Mouse (Mus musculus): ENCODE measurements around the gene Cmtm7. TPM values are rescaled to one million over a fixed set of nuclear protein-coding genes. Genes with fewer than 3 reads are reported as not detected.
"Not testable (repeated sequence)": the region's sequence is repeated elsewhere in the genome, so short reads cannot be mapped to it uniquely, and the experiment has no call there.

The Cmtm7 gene
- polyA plus RNA-seq, 1 experiment from 2014 or later: 37.0 TPM

DNA sequence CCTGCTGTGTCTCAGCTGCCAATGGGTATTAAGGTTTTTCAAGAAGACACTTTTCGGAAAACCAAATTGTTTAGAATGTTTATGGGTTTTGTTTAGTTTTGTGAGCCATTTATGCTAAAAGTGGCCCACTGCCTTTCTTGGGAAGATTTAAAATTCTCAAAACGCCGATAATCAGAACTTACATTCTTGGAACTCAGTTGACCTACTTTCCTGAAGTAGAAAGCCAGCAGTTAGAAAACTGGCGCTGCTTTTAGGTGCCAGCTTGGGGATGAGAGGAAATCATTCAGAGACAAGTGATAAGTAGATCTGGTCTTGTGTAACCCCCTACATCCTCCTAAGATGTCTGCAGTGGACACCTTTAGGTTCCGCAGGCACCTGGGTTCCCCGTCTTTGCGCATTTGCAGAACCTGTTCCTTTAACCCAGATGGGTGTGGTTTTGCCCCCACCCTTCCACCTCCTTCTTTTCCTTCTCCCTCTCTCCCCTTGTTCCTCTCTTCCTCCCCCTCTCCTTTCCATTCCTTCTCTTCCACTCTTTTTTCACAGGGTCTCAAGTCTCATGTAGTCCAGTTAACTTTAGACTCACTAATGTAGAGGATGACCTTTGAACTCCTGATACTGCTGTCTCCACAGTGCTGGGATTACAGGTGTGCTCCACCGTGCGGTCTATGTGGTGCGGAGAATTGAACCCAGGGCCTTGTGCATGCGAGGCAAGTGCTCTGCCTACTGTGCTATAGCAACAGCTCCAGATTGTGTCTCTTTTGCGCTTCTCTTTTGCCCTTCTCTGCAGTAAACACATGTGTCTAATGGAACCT is 49.6 kb downstream of the Cmtm7 start:
- Histone ChIP-seq H3K9me3 (no peaks in the 10 kb centered on the region), H3K27ac (no peak overlapping the region), H3K27me3 (replicated peaks) (no peaks in the 10 kb centered on the region), H3K4me1 (peaks cover 15% of the 10 kb centered on the region), H3K36me3 (no peaks in the 10 kb centered on the region), H3K4me2 (replicated peaks) (peak overlapping the region; percentile 75), H3K4me3 (peak overlapping the region; percentile 82), H3K9ac (peak overlapping the region; percentile 87)
- no peak for ATAC-seq (ENCODE audit: low FRiP score, low read depth)
- WGBS: 75% methylated on average over 12 of the region's 12 CpGs

DNA sequence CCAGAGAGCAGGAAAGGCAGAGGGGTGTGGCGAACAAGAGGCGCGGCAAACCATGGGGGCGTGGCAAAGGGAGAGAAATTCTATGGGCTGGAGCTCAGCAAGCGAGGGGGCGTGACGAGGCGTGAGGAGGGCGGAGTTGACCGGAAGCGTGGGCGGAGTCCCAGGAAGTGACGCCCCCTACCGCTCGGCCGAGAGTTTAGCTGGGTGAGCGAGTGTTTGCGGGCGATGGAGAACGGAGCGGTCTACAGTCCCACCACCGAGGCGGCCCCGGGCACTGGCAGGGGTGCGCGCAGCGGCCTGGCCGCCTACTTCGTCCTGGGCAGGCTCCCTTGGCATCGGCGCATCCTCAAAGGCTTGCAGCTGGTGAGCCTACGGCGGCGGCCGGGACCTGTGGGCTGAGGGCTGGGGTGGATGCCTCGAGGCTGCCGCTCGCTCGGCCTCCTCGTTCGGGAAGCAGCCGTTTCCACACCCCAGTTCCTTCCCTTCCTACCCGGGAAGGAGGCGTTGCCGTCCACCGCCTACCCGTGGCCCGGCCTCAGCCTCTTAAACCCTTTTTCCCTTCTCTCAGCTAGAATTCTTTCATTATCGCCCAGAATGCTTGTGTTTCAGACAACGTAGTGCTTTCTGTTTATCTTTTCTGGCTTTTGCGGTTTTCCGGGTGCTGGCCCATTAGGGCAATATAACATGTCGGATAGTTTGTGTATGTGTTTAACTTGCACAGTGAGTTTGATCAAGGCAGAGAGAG is 50.5 kb downstream of the Cmtm7 start, which contains the start of gene Cmtm6:
Gene Cmtm6, plus strand, starts transcription at position 106 of the 745 bp plus-strand sequence.
- peaks cover 15% of the 10 kb centered on the region for H3K4me1 ChIP-seq
- H3K9me3 ChIP-seq: no peaks in the 10 kb centered on the region
- peak within 1 kb of the TSS; percentile 75 for H3K4me2 ChIP-seq (replicated peaks)
- H3K27ac ChIP-seq: 0 out of 2 replicates have a peak within 1 kb of the TSS, but pooled peaks have one; percentile 46
- ATAC-seq (ENCODE audit: low FRiP score, low read depth): peak; percentile 93
- peak within 1 kb of the TSS; percentile 87 for H3K9ac ChIP-seq
- H3K27me3 ChIP-seq (replicated peaks): no peaks in the 10 kb centered on the region
- H3K4me3 ChIP-seq: peak within 1 kb of the TSS; percentile 82
- no peaks in the 10 kb centered on the region for H3K36me3 ChIP-seq
- under 1% methylated on average over 53 of the region's 53 CpGs for WGBS

DNA sequence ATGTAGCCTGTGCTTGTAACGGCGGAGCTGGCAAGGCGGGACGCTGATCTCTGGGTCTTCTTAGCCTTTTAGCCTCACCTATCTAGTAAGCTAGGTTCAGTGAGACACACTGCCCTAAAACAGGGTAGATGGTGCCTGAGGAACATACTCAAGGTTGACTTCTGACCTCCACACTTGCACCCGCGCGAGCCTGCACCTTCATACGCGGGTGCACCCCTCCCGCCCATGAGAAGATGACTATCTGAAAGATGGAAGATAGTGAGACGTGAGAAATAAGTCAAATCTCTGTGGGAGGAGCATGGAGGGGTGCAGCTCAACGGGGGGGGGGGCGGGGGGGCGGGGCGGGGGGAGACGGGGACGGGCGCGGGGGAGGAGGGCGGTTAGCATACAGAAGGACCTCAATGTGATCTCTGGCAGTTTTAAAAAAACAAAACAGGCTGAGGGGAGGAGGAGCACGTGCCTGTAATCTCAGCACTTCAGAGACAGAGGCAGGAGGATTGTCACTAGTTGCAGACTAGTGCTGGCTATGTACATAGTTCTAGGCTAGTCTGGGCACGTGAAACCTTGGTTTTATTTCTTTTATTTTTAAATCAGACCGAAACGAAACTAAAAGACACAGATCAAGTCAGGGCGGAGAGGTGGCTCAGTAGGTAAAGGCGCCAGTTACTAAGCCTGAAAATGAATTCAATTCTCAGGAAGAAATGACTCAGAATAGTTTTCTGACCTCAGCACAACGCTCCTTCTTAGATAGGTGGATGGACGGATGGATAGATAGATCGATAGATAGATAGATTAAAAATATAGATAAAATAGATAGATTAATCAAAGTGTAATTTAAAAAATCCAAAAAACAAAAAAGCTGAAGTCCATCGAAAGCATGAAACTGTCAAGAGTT is 51.5 kb downstream of the Cmtm7 start:
- Histone ChIP-seq H3K4me2 (replicated peaks) (peak overlapping the region; percentile 75), H3K9ac (no peak overlapping the region), H3K4me1 (peaks cover 15% of the 10 kb centered on the region), H3K27ac (no peak overlapping the region), H3K36me3 (peaks cover 7% of the 10 kb centered on the region), H3K9me3 (no peaks in the 10 kb centered on the region), H3K27me3 (replicated peaks) (no peaks in the 10 kb centered on the region), H3K4me3 (no peak overlapping the region; the same call in 1 of the 2 replicates)
- 41% methylated on average over 27 of the region's 30 CpGs for WGBS
- no peak for ATAC-seq (ENCODE audit: low FRiP score, low read depth)

DNA sequence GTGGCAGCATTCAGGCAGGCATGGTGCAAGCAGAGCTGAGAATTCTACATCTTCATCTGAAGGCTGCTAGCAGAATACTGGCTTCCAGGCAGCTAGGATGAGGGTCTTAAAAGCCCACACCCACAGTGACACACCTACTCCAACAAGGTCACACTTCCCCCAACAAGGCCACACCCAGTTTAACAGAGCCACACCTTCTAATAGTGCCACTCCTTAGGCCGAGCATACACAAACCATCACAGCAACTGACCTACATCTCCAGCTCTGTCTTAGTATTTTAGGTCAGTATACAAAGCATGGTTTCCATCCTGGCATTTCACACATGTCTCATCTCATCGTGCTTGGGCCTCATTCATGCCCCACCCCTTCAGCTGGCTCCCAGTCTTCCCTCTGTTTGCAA is 53.2 kb downstream of the Cmtm7 start:
- not testable (repeated sequence) for H3K9ac ChIP-seq; H3K9me3 ChIP-seq; H3K27me3 ChIP-seq (replicated peaks); ATAC-seq (ENCODE audit: low FRiP score, low read depth); H3K27ac ChIP-seq; H3K4me2 ChIP-seq (replicated peaks); H3K4me1 ChIP-seq; H3K4me3 ChIP-seq
- peaks cover 23% of the 10 kb centered on the region for H3K36me3 ChIP-seq
- WGBS: 67% methylated on average over 2 of the region's 2 CpGs

DNA sequence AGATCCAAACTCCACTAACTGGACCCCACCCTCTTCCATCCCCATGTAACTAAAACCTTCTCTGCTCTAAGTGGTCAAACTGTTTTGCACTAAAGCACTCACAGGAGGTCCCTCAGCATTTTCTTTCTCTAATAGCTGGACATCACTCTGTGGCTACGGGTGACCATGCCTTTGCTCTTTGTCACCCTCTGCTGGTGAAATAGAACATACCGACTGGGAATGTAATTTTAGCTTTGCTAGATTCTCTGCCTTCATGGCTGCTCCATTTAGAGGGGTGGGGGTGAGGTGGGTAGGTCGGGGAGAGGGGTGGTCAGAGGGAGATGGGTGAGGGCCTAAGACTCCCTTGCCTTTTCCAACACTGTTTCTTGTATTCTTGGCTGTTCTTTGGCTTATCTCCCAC is 54.3 kb downstream of the Cmtm7 start:
- H3K9ac ChIP-seq: no peak overlapping the region
- H3K9me3 ChIP-seq: no peaks in the 10 kb centered on the region
- H3K27ac ChIP-seq: no peak overlapping the region
- no peak overlapping the region for H3K4me2 ChIP-seq (replicated peaks)
- no peaks in the 10 kb centered on the region for H3K27me3 ChIP-seq (replicated peaks)
- H3K36me3 ChIP-seq: peaks cover 32% of the 10 kb centered on the region
- 8% methylated on average over 3 of the region's 3 CpGs for WGBS
- H3K4me3 ChIP-seq: no peak overlapping the region
- no peak for ATAC-seq (ENCODE audit: low FRiP score, low read depth)
- peaks cover 8% of the 10 kb centered on the region for H3K4me1 ChIP-seq

DNA sequence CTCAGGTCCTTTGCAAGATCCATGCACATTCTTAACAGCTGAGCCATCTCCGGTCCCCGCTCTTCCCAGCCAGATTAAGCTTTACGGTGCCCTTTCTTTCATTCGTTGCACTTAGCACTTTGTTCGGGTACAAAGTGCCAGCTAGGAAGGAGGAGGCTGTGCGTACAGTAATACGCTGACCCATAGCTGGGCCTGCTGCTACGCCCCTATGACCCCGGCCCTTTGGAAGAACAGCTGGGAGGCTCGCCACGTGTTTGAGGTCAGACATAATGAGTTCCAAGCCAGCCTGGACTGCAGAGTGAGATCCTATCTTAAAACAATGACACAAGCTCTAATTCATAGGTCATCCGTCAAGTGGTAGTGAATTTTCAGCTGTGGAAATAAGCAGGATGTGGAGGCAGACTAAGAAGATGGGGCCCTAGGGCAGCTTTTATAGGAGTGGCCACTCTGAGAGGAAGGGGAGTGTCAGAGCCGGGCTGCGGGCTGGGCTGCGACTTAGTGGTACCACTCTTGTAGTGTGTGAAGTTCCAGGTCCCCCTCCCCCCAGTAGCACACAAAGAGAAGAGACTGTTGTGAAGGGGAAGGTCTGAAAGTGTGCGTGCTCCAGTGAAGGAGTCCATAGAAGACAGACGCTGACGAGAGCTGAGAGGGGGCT is 64.9 kb downstream of the Cmtm7 start:
- no peaks in the 10 kb centered on the region for H3K9me3 ChIP-seq
- H3K4me1 ChIP-seq: no peaks in the 10 kb centered on the region
- no peak overlapping the region for H3K4me2 ChIP-seq (replicated peaks)
- no peak overlapping the region for H3K4me3 ChIP-seq
- no peak overlapping the region for H3K9ac ChIP-seq
- no peaks in the 10 kb centered on the region for H3K27me3 ChIP-seq (replicated peaks)
- H3K36me3 ChIP-seq: peaks cover 90% of the 10 kb centered on the region
- no peak overlapping the region for H3K27ac ChIP-seq
- ATAC-seq (ENCODE audit: low FRiP score, low read depth): no peak
- WGBS: 78% methylated on average over 18 of the region's 18 CpGs

DNA sequence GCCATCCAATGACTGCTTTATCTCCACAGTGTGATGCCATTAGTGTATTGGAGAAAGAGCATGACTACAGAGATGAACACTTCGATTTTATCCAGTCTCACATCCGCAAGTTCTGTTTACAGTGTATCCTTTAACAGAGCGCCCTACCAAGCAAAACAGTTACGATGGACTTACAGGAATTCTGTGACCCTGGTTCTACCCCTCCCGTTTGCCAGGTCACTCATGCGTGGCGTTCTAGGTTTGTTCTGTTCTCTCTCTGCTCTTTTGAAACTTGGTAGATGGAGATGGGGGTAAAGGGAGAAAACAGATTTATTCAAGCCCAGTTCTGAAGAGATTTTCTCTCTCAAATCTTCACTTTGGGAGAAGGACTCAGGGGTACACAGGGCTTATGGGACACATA is 68.2 kb downstream of the Cmtm7 start:
- no peak overlapping the region for H3K9ac ChIP-seq
- no peak for ATAC-seq (ENCODE audit: low FRiP score, low read depth)
- no peaks in the 10 kb centered on the region for H3K27me3 ChIP-seq (replicated peaks)
- 95% methylated on average over 7 of the region's 7 CpGs for WGBS
- peaks cover 78% of the 10 kb centered on the region for H3K36me3 ChIP-seq
- no peak overlapping the region for H3K4me3 ChIP-seq
- no peak overlapping the region for H3K27ac ChIP-seq
- no peak overlapping the region for H3K4me2 ChIP-seq (replicated peaks)
- H3K9me3 ChIP-seq: no peaks in the 10 kb centered on the region
- H3K4me1 ChIP-seq: no peaks in the 10 kb centered on the region

DNA sequence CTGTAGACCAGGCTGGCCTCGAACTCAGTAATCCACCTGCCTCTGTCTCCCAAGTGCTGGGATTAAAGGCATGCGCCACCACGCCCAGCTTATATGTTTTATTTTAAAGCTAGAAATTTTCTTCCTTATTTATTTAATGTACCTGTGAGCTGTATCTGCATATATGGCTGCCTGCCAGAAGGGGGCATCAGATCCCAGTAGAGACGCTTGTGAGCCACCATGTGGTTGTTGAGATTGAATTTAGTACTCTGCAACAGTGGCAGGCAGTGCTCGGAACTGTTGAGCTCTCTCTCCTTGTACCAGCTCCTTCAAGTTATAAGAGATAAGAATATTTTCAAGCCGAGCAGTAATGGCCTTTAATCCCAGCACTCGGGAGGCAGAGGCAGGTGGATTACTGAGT is 71.3 kb downstream of the Cmtm7 start:
- Histone ChIP-seq H3K36me3 (peaks cover 76% of the 10 kb centered on the region), H3K9me3 (no peaks in the 10 kb centered on the region), H3K9ac (no peak overlapping the region), H3K27ac (no peak overlapping the region), H3K4me2 (replicated peaks) (no peak overlapping the region), H3K4me1 (no peaks in the 10 kb centered on the region), H3K4me3 (no peak overlapping the region), H3K27me3 (replicated peaks) (no peaks in the 10 kb centered on the region)
- WGBS: 86% methylated on average over 7 of the region's 7 CpGs
- ATAC-seq (ENCODE audit: low FRiP score, low read depth): no peak

DNA sequence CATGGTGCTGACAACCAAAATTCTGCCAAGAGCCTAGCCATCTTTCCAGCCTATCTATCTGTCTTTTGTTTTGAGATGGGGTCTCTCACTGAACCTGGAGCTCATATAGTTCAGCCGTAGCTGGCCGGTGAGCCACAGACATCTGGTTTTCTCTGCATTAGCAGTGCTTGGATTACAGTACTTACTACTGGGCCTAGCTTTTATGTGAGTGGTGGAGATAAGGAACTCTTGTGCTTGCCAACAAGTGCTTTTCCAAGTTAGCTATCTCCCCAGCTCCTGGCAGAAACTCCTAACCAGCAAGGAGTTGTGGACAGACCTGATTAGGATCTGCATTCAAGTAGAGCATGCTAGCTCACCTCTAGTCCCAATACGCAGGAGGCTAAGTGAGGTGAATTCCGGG is 73.9 kb downstream of the Cmtm7 start:
- 100% methylated on average over 4 of the region's 4 CpGs for WGBS
- no peaks in the 10 kb centered on the region for H3K4me1 ChIP-seq
- no peak overlapping the region for H3K4me2 ChIP-seq (replicated peaks)
- H3K9me3 ChIP-seq: no peaks in the 10 kb centered on the region
- H3K9ac ChIP-seq: no peak overlapping the region
- H3K36me3 ChIP-seq: peaks cover 60% of the 10 kb centered on the region
- no peaks in the 10 kb centered on the region for H3K27me3 ChIP-seq (replicated peaks)
- H3K27ac ChIP-seq: no peak overlapping the region
- H3K4me3 ChIP-seq: no peak overlapping the region
- ATAC-seq (ENCODE audit: low FRiP score, low read depth): no peak

All from neural tube, embryonic 12.5 days (tissue).